Mouse (Mus musculus): ENCODE measurements around the gene Fam131b. TPM values are rescaled to one million over a fixed set of nuclear protein-coding genes. Genes with fewer than 3 reads are reported as not detected.

Gene Fam131b
- polyA plus RNA-seq, 1 experiment from 2014 or later = not detected

- 1% methylated on average over 21 of the region's 21 CpGs for WGBS (ENCODE audit: missing documents)
- peak overlapping the region; percentile 59 for H3K27ac ChIP-seq
- H3K79me2 ChIP-seq (ENCODE audit: inconsistent target) = peaks cover 24% of the 10 kb centered on the region
- peaks cover 35% of the 10 kb centered on the region for H3K36me3 ChIP-seq (ENCODE audit: inconsistent target)
- H3K4me3 ChIP-seq (ENCODE audit: inconsistent target) = peak overlapping the region; percentile 79
Measured at GRCm38 (mm10) chr6:42265391-42266330, 58.8 kb downstream of the Fam131b start.

Other genes starting within 250 kb of the Fam131b start
- gene Tas2r139, start 183.7 kb downstream of the Fam131b start, polyA plus RNA-seq (2018) = not detected in 3 replicates
- not detected in 3 replicates for gene Tas2r144, start 109.3 kb downstream of the Fam131b start, polyA plus RNA-seq (2018)
- 4.0 to 4.3 TPM (median 4.2 TPM) in 3 replicates for gene Gstk1, start 78.7 kb downstream of the Fam131b start, polyA plus RNA-seq (2018)
- gene Tmem139, start 62.7 kb downstream of the Fam131b start, polyA plus RNA-seq (2018) = not detected in 3 replicates
- 7.8 to 14.4 TPM (median 10.2 TPM) in 3 replicates for gene Casp2, start 59.7 kb downstream of the Fam131b start, polyA plus RNA-seq (2018)
- gene Clcn1, start 38.0 kb downstream of the Fam131b start, polyA plus RNA-seq (2018) = 0.09 to 0.34 TPM in 2 of 3 replicates, not detected in the other
- gene Zyx, start 25.0 kb upstream of the Fam131b start, polyA plus RNA-seq (2018) = 63.6 to 176 TPM (median 108 TPM) in 3 replicates
- not detected in 3 replicates for gene Epha1, start 48.6 kb upstream of the Fam131b start, polyA plus RNA-seq (2018)
- gene Tas2r143, start 75.6 kb upstream of the Fam131b start, polyA plus RNA-seq (2018) = not detected in 3 replicates
- not detected in 3 replicates for gene Tas2r135, start 80.8 kb upstream of the Fam131b start, polyA plus RNA-seq (2018)
- not detected in 3 replicates for gene Tas2r126, start 109.9 kb upstream of the Fam131b start, polyA plus RNA-seq (2018)
- not detected in 3 replicates for gene Olfr458, start 140.6 kb upstream of the Fam131b start, polyA plus RNA-seq (2018)
- not detected in 3 replicates for gene Olfr457, start 151.7 kb upstream of the Fam131b start, polyA plus RNA-seq (2018)
- gene Olfr456, start 162.6 kb upstream of the Fam131b start, polyA plus RNA-seq (2018) = not detected in 3 replicates
- not detected in 3 replicates for gene Olfr455, start 222.9 kb upstream of the Fam131b start, polyA plus RNA-seq (2018)